Mouse (Mus musculus) ovary, adult 18-20 months (tissue): ENCODE results near the gene Snd1.

Source experiments
- DNase-seq: peaks from one replicate; pipeline ENCODE4 v3.0.0; 2022; ENCODE audit warnings: low spot score, mixed read lengths

Snd1 gene

DNA sequence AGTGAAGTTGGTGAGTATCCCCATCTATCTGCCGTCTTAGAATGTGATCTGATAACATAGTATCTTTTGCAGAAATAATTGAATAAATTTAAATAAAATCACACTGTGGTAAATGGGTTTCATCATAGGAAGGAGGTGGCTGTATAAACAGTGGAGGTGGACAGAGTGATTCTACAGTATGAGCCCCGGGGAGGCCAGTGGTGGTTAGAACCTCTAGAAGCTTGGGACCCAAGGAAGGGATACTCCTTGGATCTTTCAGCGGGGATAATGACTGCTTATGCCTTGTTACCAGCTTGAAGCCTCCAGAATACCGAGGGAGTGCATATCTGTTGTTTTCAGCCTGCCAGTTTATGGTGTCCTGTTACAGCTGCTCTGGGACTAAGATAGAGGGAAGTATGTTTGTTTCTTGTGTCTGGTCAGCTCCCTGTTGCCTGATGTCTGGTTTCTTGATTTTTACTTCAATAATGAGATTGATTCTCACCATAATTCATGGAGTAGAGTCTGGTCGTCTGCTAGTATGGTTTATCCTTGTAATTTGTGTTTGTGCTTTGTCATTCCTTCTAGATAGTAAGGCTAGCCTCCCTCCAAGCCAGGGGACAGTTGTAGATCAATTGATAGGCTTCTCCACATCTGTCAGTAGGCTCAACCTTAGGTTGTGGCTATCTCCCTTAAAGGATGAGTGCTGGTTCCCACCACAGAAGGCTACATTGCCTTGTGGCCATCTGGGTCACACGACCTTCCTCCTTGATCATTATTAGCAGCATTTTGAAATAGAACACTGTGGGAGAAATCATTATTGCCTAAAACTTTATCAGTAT lies 160.8 kb downstream of the Snd1 start:
- no peak for DNase-seq

DNA sequence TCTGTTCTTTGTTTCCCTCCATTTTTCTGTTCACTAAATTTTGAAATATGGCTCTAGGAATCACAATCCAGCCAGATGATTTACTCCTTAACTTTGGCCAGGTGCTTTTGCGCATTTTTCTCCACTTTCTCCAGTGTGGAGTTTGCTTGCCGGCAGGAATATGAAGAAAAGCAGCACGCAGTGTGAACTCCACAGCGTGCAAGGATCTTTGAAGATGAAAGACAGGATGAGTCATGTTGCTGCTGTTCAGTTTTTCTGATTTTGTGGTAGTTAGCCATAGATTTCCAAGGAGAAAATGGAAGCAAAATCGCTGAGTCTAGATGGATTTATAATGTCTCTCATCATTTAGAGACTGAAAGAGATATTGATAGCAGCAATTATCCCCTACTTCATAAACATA lies 165.1 kb downstream of the Snd1 start:
- no peak for DNase-seq

DNA sequence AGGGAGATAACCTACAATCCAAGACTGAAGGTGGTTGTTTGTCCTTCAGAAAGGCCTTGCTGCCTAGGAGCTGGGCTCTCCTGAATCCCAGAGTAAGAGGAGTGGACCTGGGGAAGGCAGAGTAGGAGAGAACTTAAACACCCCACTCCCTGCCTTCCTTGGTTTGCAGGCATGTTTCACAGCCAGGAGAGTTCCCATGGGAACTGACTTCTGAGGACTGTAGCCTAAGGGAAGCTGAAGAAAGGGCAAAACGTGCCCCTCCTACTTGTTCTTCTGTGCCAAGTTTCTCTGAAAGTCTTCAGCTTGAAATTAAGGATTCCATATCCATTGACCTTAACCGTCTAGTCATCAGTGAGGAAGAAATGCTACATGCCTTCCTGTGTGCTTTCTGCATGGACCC lies 168.0 kb downstream of the Snd1 start:
- no peak for DNase-seq

DNA sequence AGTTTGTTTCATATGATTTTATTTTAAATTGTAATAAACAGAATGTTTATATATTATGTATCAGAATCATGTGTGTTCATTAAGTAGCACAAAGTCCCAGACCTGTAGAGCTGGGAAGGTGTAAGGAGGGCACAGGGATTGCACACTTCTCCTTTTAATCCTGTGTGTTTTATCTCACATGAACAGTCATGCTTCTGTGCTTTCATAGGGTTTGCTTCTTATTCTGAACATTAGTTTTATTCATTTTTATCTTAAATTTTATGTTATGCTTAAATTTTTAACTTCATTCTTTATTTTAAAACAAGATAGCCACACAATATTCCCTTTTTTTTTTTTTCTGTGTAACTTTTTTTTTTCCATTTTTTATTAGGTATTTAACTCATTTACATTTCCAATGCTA lies 170.3 kb downstream of the Snd1 start:
- no peak for DNase-seq

DNA sequence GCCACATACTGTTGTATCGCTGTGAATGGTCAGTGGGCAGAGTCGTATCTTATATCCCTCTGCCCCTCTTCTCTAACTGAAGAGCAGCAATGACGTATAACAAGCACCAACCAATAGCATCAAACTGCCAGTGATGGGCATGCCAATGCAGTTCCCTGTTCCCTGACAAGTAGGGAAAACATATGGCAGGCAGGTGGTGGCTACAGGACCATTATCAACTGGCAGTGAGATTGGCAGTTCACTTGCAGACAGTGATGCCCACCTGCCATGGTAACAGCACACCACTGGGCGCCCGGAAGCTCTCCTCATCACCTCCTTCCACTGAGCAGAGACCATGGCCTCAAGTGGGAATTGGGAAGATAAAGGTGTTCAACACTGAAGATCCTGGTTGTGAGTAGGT lies 181.6 kb downstream of the Snd1 start:
- DNase-seq = no peak

DNA sequence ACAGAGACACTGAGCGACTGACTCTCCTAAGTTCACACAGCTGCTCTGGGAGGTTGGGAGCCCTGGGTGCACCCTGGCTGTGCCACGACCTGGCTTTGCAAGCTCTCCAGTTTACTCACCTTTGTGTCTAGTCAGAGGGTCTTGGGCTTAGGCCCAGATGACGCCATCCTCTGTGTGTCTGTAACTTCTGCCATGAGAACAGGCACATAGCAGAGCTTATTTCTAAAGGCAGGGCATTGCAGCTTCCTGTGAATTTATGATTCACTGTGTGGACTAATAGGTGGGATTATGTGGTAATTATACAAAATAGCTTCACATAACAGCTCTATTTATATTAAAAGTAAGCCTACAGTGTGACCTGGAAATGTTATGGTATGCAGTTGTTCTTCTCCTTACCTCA lies 188.1 kb downstream of the Snd1 start:
- DNase-seq = no peak

DNA sequence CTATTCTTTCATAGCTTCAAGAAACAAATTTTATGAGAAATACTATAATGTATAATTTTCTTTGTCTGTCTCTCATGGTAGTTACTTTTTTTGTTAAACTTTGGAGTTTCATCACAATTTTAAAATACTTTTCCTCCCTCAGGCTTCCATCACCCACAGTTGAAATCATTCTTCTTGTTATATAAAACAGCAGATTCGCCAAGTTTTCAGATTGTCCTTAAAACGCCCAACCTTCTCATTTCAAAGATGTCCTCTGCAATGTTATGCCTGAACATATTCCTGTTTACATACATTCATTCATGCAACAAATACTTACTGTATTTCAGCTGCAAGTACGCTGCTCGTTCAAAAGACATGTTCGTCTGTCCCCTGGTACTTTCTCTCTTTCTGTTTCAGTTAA lies 188.7 kb downstream of the Snd1 start:
- no peak for DNase-seq

DNA sequence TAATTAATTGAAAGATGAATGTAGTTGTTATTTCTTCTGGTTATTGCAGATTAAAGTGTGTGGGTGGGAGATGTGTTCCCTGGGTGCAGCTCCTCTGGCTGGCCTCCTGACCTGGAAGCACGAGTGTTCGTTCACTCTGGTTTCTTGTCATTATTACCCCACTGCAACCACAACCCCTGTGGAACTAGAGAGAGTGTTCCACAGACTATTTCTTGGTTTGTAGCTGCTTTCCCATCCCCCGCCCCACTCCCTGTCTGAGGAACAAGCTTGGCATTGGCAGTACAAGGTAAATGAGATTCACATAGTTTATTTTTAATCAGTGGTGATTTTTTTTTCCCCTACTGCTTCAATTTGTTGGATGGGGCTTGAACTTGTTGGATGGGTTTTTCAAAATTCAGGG lies 189.8 kb downstream of the Snd1 start:
- no peak for DNase-seq

DNA sequence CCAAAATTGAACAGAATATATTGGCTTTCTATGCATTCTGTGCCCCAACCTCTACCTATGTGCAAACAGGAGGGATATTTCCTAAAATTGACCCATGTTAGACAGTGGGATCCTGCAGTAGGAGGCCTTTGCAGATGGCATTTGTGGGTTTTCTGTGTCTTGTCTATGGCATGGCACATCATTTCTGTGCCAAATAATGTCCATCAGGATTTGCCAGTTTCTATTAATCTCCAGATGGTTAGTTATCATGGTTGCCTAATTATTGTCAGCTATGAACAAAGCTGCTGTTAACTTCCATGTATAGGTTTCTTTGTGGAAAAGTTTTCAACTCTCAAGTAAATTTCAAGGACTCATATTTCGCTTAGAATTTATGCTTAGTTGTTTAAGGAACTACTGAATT lies 192.6 kb downstream of the Snd1 start:
- no peak for DNase-seq

DNA sequence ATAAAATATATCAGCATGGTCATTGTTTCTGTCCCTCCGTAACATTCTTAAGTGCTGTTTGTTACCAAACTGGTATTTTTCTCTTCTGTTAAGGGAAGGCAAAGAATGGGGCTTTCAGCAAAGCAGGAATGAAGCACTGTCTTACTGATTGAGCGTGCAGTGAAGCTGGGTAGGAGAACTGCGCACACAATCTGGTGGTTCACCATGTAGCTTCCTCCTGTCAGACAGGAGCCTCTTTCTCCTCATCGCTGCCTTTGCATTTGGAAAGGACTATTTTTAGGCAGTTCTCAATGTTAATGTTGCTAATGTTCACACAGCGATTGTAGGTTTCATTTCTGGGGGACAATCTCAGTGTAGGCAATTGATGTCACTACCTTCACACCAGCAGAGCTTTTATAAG lies 194.3 kb downstream of the Snd1 start:
- DNase-seq = no peak

DNA sequence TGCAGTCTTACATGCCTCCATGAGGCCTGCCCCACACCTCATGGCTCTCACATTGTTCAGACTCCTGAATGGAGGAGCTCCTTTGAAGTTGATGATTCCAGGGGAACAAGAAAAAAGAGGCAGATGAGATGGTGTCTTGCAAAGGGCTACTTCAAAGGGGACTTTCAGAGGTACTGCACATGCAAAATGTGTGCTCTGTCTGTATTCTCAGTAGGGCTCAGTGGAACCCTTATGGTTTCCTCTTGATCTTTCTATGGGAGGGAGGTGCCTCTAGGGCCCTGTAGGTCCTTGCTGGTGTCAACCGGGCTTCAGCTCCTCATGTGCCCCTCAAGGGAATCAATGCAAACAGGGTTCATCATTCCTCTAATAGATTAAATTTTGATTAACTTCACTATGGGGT lies 197.4 kb downstream of the Snd1 start:
- no peak for DNase-seq

DNA sequence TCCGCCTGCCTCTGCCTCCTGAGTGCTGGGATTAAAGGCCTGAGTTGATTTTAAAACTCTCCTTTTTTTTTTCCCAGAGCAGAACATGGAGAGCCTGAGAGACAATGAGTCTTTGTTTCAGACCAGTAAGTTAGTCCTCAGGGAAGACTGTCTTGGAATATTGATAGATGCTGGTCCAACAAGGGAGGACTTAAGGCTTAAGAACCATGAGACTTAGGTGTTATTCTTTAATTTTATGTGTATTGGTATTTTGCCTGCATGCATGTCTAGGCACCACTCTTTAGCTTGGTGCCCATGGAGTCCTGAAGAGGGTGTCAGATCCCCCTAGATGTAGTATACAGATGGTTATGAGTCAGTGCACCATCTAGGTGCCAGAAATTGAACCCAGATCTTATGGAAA lies 199.7 kb downstream of the Snd1 start:
- DNase-seq = no peak

DNA sequence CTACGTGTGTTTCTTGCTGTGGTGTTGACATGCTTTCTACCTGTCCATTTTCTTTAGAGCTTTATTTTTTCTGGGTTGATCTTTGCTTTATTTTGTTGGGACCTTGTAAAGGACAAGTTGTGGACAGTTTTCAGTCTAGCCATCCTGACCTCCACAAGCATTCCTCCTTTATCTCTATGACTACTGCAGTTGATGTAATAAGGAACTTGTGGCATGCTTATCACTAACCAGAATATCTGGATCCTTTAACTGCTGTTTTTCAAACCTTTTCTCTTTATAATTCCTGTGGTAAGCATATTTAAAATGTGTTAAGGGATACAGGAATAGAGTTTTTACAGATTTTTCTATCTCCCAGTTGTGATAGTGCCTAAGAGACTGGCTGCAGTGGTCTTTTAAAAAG lies 204.0 kb downstream of the Snd1 start:
- DNase-seq = no peak

DNA sequence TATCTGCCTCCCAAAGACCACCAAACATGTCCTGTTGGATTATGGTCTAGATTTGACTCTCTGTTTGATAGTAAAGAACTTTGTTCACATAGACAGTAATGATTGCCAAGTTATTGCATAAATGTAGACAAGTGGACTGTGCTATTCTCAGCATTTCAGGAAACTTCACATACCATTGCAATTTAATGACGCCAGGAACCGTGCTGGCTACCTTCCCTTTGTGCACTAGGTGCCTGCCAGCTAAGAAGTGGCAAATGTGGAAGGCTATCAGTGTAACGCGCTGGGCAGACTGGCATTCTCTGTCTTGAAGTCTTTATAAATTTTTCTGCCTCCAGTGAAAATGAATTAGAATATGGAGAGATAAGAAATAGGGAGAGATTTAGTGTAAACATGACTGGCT lies 205.6 kb downstream of the Snd1 start:
- no peak for DNase-seq

DNA sequence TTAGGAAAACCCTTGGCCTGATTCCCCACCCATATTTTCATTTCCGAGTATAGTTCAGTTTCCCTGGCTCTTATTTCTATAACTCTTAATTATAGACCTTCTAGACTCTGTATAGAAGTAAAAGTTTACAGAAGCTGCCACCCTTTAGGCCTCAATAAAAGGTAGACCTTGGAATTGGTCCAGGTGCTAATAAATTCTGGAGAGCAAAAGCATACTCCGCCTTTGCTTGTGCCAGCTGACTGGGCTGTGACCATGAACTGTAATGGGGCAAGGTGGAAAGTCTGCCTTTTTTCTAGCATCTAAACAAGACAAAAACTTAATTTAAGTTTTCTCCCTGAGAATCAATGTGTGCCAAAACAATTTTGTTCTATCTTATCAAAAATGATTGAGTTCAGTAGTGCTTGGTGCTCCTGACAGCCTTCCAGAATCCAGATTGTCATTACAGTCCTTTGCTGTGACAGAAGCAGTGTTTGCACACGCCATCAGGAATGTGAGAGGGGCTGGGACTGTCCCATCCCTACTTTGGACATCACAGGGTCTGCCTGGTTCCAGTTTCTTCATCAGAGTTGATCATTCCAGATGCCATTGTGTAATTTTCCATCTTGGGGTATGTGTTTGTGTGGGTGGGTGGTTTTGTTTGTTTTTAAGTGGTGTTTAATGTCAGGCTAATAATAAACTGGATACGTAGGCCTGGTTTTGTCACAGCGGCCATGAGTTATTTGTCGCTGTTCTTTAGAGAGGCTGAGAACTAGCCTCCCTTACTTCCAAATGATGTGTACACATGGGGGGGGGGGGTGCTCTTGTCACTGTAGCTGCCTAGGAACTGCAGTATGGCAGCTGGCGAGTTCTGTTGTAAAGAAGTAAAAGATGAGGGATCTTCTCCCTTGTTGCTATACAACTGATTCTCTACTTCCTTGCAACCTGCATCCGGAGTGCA lies 206.8 kb downstream of the Snd1 start:
- DNase-seq = no peak

DNA sequence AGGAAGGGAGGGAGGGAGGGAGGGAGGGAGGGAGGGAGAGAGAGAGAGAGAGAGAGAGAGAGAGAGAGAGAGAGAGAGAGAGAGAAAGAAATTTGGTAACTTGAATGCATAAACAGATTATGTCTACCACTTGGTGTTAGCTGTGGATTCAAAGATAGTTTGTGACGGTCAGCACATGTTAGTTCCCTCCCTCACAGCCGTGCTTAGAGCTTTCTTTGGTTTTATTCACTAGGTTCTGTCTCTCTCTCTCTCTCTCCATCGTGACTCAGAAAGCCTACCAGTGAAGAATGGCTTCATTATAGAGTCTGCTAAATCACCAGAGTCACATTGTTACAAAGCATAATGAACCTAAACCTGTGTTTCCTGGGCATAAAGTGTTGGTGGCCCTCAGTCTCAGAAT lies 210.1 kb downstream of the Snd1 start:
- no peak for DNase-seq

DNA sequence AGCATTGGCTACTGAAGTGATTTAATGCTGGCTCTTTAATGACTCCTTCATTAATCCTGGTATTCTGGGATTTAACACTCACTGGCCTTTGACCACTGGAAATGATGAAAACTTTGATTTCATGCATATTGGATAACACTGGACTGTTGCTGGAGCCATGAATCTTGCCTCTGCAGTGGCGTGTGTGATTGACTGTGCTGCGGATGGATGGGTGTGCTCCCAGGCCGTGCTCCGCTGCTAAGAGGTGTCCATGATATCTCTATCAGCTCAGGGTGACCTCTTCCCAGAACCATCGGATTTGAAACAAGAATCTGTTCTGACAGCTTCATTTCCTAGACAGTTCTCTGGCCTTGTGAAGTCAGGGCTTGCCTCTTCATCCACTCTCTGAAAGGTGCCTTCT lies 210.8 kb downstream of the Snd1 start:
- DNase-seq = no peak

DNA sequence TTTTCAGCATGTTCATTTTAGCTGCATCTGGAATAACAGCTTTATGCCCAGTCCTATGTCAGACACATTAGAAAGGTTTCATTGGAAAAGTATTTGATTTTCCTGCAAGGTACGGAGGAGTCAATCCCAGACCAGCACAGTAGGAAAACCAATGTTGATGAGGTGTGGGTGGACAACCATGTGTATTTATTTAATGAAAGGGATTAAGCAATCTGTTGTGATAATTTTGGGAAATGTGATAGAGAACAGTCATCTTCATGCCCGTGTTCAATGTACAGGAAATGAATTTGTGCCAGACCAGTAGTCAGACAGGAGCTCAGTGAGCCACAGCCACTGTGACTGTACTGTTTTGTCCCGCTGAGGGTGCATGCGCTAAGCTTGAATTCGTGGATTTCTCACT lies 212.8 kb downstream of the Snd1 start:
- no peak for DNase-seq

DNA sequence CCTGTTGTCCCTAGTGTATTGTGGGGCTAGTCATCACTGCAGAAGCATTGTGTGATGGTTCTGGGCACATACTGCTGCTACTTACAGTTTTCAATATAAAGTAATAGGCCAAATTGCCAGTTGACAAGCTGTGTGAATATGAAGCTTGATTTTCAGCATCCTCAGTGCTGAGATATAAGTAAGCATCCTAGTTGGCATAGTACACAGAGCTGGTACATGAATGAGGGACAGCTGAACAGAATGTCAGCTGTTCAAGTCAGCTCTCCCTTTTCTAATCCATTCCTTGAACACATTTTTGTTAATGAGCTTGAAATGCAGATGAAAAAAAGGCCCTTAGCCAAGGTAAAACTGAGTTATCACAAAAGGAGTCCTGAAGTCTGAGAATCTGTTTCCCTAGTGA lies 217.7 kb downstream of the Snd1 start:
- DNase-seq = no peak

DNA sequence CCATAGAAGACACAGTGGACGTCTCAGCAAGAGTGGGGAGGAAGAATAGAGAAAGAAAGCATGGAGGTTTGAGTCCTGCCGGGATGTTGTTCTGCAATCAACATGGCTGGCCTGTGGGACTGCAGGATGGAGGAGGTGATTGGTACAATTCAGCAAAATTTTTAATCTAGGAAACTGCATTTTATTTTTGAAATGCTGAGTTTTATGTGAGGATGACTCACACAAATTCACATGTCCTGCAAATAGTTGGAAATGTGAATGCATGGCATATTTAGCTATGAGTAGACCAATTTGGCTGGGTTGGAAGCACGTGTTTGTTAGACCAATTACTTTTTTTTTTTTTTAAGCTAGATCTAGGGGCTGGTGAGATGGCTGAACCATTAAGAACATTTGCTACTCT lies 222.3 kb downstream of the Snd1 start:
- no peak for DNase-seq

DNA sequence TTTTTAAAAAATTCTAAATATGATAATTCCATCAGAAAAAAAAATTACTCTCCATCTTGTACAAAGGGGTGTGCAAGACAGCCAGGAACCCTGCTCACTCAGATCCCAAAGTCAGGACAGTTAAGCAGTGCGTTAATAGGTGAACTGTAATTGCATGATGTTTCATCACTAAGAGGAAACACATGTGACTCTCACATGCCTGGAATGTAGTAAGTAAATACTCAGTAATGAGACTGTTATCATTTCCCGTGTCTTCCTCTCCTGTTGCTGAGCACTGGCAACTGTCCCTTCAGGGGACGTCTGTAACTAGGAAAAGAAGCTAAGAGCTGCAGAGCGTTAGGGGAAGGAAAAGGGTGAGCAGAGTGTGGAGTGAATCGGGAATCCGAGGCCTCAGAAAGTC lies 229.7 kb downstream of the Snd1 start:
- DNase-seq = no peak

DNA sequence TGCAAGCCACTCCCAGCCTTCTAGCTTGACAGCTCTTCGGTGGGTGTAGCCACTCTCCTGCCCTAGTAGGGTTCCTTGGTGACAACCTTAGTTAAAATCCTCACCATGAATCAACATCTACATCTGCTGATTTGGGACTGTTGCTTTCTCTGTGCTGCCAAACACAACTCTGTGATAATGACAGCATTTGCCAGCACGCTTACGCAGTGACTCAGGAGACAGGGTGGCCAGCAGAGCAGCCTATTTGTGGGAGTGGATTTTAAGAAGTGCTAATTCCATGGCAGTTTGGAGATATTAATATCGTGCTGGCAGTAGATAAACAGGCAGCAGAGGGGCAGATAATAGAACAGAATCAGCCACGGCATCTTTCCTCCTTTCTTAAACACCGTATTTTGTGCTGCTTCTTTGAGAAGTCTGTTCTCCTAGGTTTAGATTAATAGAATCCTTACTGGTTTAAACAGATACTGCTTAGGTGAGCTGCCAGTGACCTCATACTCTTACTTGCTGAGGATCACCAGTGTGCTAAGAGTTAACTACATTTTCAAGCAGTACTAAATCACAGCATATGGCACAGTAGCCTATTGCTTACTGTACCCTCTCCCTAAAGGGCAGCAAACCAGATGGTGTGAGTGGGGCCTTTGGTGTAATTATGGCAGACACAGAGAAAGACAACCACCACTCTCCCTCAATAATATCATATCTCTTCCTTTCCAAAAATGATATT lies 230.6 kb downstream of the Snd1 start:
- no peak for DNase-seq
